Mouse (Mus musculus): ENCODE measurements around the gene Fbxo33.

Gene Fbxo33

GRCm38 (mm10) chr12:59161091-59161490, 58.4 kb downstream of the Fbxo33 start:
- TF ChIP-seq GATA4 (IDR thresholded peaks at IDR 0.05; ENCODE audit: insufficient replicate concordance, low read length): no peak

Data from liver, adult (tissue).